Mouse (Mus musculus) lung, postnatal 25 days (tissue): ENCODE measurements at regions not wholly inside any gene's neighbourhood (a gene's known extent, or its start where the extent isn't known, plus 50 kb on each side); places are given as distances from the start of the nearest gene placed in this dataset.

Source experiments
- DNase-seq: peaks from one replicate; pipeline ENCODE4 v3.0.0; 2022; ENCODE audit warnings: low spot score

DNA sequence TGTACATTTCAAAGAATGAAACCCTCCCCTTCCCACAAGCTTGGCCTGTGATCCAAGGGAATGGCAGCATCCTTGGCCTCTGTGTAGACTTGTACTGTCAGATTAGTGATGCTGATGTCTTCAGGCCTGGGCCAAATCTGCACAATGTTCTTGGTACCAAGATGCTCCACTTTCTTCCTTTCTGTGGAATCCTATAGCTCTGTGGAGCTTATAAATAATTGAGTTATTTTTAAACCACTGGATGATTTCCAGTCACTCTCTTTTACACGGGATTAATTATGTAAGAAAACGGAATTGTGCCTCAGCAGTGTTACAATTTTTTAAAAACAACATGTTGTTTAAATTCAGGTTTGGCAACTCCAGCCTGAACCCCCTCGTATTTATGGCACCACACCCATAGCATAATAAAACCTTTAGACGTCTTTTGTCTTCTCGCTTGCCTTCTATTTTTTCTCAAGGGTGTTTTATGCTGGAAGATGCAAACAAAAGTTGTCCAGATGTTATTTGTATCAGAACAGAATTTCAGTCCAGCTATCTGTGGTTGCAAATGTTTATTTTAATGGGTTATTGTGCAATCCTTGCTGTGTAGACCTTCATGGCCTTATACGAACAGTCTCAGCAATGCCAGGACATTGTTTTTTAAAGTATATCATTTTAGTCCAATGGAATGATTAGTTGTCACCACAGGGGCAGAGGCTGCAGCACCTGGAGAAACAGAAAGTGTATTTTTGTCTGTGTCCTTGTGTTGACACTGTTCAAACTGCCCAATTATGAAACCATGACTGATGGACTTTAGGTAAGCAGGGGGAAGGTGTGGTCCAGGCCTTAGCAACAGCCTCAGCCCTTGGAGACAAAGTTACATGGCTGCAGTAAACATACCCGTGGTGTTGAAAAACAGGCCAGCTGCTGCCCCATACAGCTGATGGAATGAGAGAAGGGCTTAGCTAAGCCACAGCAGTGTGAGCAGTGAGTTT is 630.4 kb upstream of the Zeb2 start:
- peak; percentile 53 for DNase-seq

- DNase-seq, result no peak
Measured at GRCm38 (mm10) chr2:45746606-45747005, 629.4 kb upstream of the Zeb2 start.

- no peak for DNase-seq
Measured at GRCm38 (mm10) chr2:45736278-45736677, 619.1 kb upstream of the Zeb2 start.

- no peak for DNase-seq
Measured at GRCm38 (mm10) chr2:45713997-45714396, 596.8 kb upstream of the Zeb2 start.

DNA sequence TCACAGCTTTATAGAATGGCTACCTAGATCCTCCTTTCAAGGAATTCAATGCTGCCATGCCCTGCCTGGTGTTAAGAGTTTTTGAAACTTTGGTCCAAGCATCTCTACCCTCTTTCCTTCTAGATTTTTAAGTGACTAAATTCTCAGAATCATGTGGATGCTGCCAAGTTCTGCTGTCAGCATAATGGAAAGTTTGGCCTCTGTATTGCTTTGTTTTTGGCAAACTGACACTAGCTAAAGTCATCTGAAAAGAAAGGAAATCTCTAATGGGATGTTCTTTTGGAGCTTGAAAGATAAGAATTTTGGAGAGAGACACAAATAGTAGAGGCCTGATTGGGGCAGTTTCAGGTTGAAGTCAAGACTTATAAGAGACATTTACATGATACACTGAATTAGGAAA is 589.8 kb upstream of the Zeb2 start:
- DNase-seq, result no peak

DNA sequence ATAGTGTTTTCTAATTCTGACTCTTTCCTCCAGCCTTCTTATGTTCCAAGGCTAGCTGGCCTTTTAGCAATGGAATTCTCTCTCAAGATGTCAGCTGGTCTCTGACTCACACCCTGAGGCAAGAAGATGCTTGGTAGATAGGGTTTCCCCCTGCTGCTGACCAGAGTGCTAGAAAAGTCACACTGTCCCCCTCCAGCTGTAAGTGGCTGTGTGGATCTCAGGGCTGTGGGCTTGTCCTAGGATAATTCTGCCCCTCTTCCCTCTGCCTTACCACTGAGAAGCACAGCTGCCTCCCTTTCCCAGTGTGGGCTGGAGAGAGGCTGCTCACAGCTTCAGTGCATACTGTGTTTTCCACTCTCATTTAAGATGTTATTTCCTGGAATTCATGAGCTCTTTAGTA is 585.3 kb upstream of the Zeb2 start:
- DNase-seq, result no peak

GRCm38 (mm10) chr2:45700578-45700977 is 583.4 kb upstream of the Zeb2 start:
- DNase-seq, result no peak

GRCm38 (mm10) chr2:45693291-45694020 is 576.3 kb upstream of the Zeb2 start:
- DNase-seq, result no peak

DNA sequence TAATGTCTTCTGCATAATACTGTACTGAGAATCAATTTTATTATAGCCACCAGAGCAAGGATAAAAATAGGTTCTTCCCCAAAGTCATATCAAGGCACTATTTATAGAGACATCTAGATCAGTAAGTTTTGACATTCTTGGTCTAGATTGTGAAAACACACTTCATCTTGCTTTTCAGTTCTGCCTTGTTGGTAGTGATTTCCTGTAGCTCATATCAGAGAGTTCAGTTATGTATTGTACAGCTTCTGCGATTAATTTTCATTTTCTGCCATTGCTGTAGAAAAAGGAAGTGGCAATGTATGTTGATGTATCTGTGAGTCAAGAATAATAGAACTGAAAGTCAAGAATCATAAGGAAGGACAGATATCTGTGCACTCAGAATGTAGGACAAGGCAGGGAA is 575.6 kb upstream of the Zeb2 start:
- DNase-seq, result no peak

DNA sequence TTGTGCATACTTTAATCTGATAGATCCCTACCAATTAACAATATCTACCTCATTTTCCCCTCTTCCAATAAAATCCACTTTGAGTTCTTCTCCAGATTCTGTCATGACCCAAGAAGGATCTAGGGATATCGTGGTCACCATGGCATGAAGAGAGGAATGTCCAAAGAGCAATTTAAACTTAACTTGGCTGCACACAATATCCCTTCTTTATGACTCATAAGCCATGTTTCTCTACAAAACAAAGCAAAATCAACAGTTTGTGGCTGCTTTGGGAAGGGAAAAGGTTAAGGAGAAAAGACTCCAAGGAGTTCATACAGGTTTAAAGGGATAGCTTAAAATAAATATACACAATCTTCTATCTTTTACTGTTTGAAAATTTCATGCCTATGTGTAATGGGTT is 571.8 kb upstream of the Zeb2 start:
- no peak for DNase-seq

DNA sequence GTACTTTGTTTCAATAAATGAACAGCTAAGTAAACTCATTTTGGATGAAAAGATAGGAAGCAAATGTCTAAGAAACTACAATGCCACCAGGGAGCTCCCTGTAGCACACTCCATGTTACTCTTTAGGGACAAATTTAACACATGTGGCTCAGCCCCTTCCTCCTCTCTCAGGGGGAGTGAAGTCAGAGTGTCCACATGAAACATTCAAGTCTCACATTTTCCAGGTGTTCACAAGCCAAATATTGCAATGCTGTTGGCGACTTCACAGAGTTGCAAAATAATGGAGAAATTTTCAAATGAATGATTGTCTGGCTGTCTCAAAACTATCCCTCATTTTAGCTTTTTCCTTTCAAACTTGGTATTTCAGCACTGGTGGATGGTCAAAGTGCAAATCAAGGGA is 564.1 kb upstream of the Zeb2 start:
- no peak for DNase-seq

- no peak for DNase-seq
Measured at GRCm38 (mm10) chr2:45679101-45679895, 562.1 kb upstream of the Zeb2 start.

DNA sequence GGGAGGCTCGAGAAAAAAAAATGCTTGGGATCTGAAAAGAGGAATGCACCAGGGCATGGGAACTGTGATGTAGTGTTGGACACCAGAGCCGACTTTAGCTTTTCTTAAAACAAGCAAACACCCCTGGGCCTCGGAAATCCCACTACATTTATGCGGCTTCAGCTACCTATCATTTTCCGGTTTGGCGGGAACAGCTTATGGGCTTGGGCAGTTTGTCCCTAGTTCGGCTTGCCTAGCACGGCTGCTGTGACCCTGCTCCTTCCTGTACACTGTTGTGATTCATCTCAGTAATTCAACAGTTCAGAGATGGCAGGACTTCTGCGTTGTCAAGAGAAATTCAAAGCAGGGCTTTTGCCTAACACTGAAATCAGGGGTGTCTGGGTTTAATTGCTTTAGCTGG is 561.5 kb upstream of the Zeb2 start:
- DNase-seq, result no peak

DNA sequence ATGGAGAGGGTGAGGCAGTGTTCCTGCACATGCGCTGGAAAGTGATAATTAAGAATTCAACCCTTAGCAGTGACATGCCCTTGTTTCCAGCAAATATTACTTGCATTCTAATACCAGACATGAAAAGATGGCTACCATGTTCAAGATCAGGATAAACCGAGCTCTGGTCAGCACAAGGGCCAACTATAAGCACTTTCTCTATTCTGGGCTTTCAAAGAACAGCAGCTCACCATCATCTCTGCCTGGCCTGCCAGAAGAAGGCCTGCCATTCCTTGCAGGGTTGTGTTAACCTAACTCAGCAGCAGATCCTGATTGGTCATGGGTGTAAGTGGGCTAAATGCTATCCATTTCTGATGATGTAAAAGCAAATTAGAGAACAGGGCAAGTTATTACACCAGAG is 558.6 kb upstream of the Zeb2 start:
- DNase-seq, result no peak

DNA sequence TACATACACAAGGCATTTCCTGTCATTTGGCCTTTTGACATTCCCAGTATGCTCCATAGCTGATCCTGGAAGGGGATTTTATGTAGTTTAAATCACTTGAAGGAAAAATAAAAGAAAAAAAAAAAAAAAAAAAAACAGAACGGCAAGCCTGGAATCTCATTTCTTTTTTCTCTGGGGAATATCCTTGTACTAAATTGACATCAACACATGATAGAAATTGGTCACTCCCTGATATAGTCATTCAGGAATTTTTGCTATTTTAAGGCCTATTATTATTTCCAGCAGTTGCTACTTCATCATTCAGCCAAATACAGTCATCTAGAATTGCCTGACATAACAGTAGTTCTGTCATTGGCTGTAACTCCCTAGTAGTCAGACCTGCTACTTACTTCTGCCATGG is 538.8 kb upstream of the Zeb2 start:
- no peak for DNase-seq

DNA sequence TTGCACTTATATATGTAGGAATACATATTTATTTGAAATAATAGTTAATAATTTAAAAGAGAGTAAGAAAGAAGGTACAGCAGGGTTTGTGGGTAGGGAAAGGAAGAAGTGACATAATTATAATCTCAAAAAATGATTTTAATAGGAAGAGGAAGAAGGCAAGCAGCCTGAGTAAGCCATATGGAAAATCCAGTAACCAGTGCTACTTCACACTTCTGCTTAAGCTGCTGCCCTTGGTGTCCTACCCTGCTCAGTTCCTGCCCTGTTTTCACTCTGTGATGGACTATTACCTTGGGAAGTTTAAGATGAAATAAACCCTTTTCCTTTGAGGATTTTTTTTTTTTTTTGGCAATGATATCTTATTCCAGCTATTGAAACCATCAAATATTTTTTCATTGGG is 537.5 kb upstream of the Zeb2 start:
- no peak for DNase-seq

GRCm38 (mm10) chr2:45652977-45653376 is 535.8 kb upstream of the Zeb2 start:
- no peak for DNase-seq

DNA sequence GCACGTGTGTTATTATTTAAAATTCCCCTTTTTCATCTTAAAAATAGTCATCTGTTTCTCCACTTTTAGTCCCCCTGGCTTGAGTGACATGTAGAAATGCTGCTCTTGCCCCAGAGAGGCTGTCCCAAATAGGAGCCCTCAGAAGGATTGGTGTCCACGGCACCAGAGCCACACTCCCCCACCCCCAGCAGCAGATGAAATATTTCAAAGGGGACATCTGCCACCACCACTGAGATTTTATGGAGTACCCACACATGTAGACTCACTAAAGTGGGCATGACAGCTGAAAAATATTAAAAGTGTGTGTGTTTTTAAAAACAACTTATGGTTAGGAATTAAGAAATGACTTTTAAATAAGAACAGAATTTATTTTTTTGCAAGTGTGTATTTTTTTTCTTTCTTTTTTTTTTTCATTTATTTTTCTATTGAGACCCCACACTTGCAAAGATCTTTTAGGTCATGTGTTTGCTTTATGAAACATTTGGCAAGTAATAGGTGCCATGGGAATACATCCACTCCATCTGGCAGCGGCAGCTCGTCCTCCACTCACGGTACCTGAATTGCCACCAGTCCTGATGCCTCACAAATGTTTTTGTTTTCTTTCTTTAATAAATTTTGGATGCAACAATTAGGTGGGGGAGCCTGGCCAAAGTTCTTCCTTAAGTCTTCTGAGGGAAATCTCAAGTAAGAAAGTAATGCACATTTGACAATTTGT is 533.2 kb upstream of the Zeb2 start:
- no peak for DNase-seq

GRCm38 (mm10) chr2:45647846-45648245 is 530.7 kb upstream of the Zeb2 start:
- DNase-seq, result no peak

DNA sequence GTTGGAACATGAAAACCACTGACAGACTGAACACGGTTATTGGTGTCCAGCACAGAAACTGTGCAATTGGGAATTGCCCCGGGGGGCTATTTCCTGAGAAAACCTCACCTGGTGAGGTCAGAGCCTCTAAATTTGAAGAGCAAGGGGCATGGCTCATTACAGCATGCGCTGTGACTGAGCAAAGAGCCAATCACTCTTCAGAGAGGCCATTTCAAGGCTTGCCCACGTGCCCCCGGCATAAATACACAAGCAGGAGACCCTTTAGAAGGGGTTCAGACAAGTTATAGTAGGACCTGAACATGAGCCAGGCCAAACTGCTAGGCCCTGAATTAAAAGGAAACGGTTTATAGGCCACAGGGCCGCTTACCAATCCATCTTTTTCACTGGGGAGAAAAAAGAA is 512.9 kb upstream of the Zeb2 start:
- DNase-seq, result no peak

- no peak for DNase-seq
Measured at GRCm38 (mm10) chr2:45629616-45630015, 512.4 kb upstream of the Zeb2 start.

GRCm38 (mm10) chr2:45623056-45623455 is 505.9 kb upstream of the Zeb2 start:
- no peak for DNase-seq
